Mouse (Mus musculus) liver, postnatal 0 days (tissue): ENCODE results near the gene Zfp281.

ENCODE experiments used
- CTCF ChIP-seq: sonication (generic); IDR thresholded peaks from 2 replicates; pipeline ENCODE4 v1.5.1; 2016; ENCODE audit warnings: antibody characterized with exemption, low read depth
- EP300 ChIP-seq: IDR thresholded peaks from 2 replicates; pipeline ENCODE4 v1.6.1; 2016; ENCODE audit warnings: antibody characterized with exemption, low read depth, mild to moderate bottlenecking

- TF ChIP-seq CTCF (no peak), EP300 (no peak)
These were observed 21.3 kb downstream of the Zfp281 start for GRCm38 (mm10) chr1:136645849-136646625.
